Mouse (Mus musculus): ENCODE data around the gene Lrrfip2.

DNA sequence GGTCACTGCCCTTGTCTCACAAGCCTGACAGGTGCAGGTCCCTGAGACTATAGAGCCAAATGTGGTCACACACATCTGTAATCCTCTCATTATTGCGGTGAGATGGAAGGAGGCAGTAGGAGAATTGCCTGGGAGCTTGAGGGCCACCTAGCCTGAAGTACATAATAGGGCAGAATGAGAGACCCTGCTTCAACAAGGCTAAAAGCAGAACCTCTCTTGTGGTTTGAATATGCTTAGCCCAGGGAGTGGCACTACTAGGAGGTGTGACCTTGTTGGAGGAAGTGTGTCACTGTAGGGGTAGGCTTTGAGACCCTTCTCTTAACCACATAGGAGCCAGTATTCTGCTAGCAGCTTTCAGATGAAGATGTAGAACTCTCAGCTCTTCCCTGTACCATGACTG, 26.0 kb downstream of the Lrrfip2 start:
- TF ChIP-seq CTCF (IDR thresholded peaks at IDR 0.05; ENCODE audit: extremely low read depth, insufficient read length, insufficient replicate concordance, low read depth, low read length) (no peak), POLR2A (IDR thresholded peaks at IDR 0.05; ENCODE audit: low read depth, low read length) (no peak)
